Mouse (Mus musculus): ENCODE measurements around the gene Tmcc3.

Tmcc3 gene

GRCm38 (mm10) chr10:94639281-94639680 is 327.5 kb downstream of the Tmcc3 start:
- DNase-seq (ENCODE audit: low spot score) = no peak

- no peak for DNase-seq (ENCODE audit: low spot score)
Observed at GRCm38 (mm10) chr10:94640067-94640466, 328.3 kb downstream of the Tmcc3 start.
